Mouse (Mus musculus) central nervous system, embryonic 18 days (tissue): ENCODE data around the gene Nufip2. TPM values are rescaled to one million over a fixed set of nuclear protein-coding genes. Genes with fewer than 3 reads are reported as not detected.

Source experiments
- polyA plus RNA-seq: library from polyadenylated mRNA; depleted of rRNA; stranded (reverse); fragments of >200 nt; gene quantifications from 2 replicates; pipeline ENCODE4 v1.2.3, GENCODE M21; 2012; rRNA removed

The Nufip2 gene
- 14.4 and 15.0 TPM in 2 replicates for polyA plus RNA-seq

DNA sequence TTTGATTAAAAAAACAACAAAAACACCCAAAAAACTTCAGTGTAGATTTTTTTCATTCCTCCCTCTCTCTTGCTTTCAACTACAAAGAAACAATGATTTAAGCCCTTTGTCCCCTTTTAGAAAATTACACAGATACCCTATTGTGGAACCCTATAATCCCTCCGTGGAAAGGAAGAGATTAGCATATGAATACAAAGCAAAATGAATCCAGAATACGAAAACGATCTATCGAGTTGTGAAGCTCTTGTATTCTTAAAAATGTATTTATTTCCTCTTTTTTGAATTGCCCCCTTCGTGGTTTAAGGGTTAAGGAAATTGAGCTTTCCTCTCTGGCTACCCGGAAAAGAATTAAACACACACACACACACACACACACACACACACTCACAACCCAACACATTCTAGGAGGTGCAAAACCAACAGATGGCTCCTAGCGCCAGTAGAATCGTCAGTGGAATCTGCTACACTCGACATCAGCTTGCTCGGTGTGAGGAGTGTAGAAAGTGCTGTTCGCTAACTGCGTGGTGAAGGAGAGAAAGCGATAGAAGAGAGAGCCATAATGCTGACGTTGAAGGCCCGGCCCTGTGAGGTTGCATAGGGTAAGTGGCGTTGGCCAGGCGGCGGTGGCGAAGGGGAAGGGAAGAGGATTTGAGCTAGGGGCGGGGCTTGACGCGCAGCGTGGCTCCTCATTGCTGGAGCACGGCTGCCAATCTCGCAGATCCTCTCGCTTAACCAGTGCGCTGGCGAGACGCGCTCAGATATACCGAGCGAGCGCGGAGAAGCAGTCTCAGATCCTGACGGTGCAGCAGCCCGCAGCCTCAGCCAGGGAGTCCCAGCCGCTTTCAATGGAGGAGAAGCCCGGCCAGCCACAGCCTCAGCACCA is at the start of gene Nufip2:
Nufip2 (plus strand) TSS at position 773 of the 883 bp plus-strand sequence.

DNA sequence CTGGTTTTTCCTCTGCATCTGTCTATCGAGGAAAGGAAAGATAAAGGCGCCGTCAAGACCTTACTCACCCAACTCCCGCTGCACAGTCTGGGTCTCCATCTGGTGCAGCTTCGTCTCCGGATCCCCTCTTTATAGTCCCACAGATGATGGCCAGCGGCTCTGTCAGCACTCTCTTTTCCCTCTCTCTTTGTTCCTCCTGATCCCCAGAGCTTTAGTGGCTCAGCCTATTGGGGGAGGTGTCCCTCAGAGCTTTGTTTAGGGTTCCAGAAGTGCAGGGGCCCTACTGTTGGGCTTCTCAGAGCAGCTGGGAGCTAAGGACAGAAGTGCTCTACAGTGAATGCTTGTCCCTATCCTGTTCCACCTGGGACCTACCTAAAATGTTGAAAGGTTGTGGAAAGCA is 39.2 kb downstream of the Nufip2 start, which contains the start of gene Cryba1:
Cryba1 (minus strand) TSS at position 101 of the 400 bp plus-strand sequence.

DNA sequence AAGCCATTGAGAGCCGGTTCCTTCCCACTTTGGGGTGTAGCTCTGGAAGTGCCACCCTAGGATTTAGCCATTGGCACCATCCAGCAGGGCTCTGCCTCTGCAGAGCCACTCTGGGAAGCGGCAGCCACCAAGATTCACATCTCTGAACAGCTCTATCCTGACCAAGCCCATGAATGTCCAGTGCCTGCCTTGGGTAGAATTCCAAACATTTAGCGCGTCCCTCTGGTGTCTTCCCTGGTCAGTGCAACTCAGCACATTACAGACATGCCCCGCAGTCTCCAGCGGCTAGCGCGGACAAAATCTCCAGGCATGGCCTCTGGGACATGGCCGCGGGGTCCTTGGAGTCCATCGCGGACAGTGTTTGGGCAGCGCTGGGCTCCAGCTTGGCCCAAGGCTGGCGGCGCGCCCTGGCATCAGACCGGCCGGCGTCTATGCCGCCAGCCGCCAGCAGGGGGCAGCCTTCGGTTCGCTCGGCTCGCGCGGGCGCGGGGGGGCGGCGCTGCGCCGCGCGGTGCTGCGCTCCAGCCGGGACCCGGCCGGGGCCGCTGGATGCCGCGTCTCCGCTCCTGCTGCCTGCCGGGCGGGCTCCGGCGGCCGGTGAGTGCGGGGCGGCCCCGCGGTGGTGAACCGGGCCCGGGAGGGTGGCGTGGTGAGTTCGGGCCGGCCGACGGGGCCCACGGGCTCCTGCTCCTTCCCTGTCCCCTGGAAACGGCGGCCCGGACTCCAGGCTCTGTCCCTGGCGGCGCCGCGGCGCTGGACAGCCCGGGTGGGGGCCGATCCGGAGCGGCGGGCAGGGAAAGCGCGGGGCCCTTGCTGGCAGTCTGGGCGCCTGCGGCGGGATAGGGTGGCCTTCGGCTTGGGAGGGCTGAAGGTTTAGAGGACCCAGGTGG is 77.1 kb downstream of the Nufip2 start, which contains the start of gene Myo18a:
Myo18a (plus strand) TSS at position 464 of the 890 bp plus-strand sequence.

DNA sequence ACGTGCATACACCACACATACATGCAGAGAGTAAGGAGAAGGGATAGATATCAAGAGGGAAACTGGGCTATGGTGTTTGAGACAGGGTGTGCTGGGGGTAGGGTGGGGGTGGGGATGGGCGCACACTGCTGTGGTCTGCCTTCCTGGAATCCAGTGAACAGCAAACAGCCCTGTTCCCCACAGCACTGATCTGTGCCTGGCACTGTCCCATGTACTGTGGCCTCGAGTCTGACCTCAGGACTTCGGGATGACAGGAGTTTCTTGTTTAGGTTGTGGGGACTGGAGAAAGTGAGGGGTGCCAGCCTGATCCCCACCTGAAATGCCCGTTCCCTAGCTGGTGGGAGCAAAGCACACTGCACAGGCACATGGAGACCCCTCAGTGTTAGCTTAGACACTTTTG is 101.8 kb downstream of the Nufip2 start, which contains the start of gene Gm10277:
Gm10277 (minus strand) TSS at position 41 of the 400 bp plus-strand sequence.

Other genes with a start within 250 kb of the Nufip2 start
- gene Coro6, start 223.7 kb upstream of the Nufip2 start, polyA plus RNA-seq: 3.7 and 6.0 TPM in 2 replicates
- gene Ankrd13b, start 196.5 kb upstream of the Nufip2 start, polyA plus RNA-seq: 240 and 272 TPM in 2 replicates
- 66.7 and 73.4 TPM in 2 replicates for gene Git1, start 192.6 kb upstream of the Nufip2 start, polyA plus RNA-seq
- gene Abhd15, start 171.0 kb upstream of the Nufip2 start, polyA plus RNA-seq: 0.39 and 0.51 TPM in 2 replicates
- 7.4 and 8.6 TPM in 2 replicates for gene Trp53i13, start 170.2 kb upstream of the Nufip2 start, polyA plus RNA-seq
- not detected in 2 replicates for gene Gm10392, start 167.0 kb upstream of the Nufip2 start, polyA plus RNA-seq
- 25.6 and 27.0 TPM in 2 replicates for gene Taok1, start 78.3 kb upstream of the Nufip2 start, polyA plus RNA-seq
- gene Cryba1, start 39.1 kb downstream of the Nufip2 start, polyA plus RNA-seq: 0.11 and 0.28 TPM in 2 replicates
- 34.0 and 41.8 TPM in 2 replicates for gene Myo18a, start 77.1 kb downstream of the Nufip2 start, polyA plus RNA-seq
- gene Gm10277, start 101.6 kb downstream of the Nufip2 start, polyA plus RNA-seq: not detected in 2 replicates
- gene Pipox, start 207.9 kb downstream of the Nufip2 start, polyA plus RNA-seq: 9.2 and 9.3 TPM in 2 replicates
- 138 and 161 TPM in 2 replicates for gene Sez6, start 244.6 kb downstream of the Nufip2 start, polyA plus RNA-seq